Mouse (Mus musculus): ENCODE results near the gene Rhbdd2. TPM values are rescaled to one million over a fixed set of nuclear protein-coding genes. Genes with fewer than 3 reads are reported as not detected.
"Not testable (repeated sequence)": the region's sequence is repeated elsewhere in the genome, so short reads cannot be mapped to it uniquely, and the experiment has no call there.

Rhbdd2 gene
- 10 to 100 TPM; 46.9 to 48.8 TPM for total RNA-seq (2021)
- long read RNA-seq, experiment 1, full-length matches to known transcripts, result 23 of 33 reads
- long read RNA-seq, experiment 1, partial matches to known transcripts, result 4 of 33 reads
- long read RNA-seq, experiment 1, other reads (novel, unspliced or antisense), result 6 of 33 reads
- long read RNA-seq, experiment 2, full-length matches to known transcripts, result 19 of 21 reads
- long read RNA-seq, experiment 2, partial matches to known transcripts, result 0 of 21 reads
- long read RNA-seq, experiment 2, other reads (novel, unspliced or antisense), result 2 of 21 reads

DNA sequence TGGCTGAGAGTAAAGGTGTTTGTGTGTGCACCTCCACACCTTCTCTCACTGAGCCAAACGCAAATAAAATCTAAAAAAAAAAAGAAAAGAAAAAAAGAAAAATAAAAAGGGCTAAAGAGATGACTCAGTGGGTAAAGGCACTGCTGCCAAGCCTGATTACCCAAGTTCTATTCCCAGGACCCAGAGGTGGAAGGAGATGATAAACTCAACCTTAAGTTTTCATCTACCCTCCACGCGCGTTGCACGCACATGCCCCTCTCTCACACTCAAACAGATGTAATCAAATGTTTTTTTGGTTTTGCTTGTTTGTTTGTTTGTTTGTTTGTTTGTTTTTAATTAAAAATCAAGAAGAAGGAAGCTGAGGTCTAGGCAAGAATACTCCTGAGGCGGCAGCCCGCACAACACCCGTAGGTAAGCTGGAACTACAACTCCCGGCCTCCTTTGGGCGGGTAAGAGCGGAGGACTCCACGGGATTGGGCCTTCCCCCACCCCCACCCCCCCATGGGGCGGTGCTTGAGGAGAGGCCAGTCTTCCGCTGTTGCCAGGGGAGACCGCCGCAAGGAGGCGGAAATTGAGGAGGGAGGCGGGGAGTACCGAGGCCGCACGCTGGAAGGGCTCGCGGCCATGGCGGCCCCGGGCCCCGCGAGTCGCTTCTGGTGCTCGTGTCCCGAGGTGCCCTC, at the start of gene Rhbdd2:
Gene Rhbdd2 (plus strand): TSS at position 502 of the 680 bp plus-strand sequence.
- DNase-seq, result peak; percentile 99 to 100

GRCm38 (mm10) chr5:135585691-135586090, 46.7 kb upstream of the Rhbdd2 start:
- no peak for DNase-seq

DNA sequence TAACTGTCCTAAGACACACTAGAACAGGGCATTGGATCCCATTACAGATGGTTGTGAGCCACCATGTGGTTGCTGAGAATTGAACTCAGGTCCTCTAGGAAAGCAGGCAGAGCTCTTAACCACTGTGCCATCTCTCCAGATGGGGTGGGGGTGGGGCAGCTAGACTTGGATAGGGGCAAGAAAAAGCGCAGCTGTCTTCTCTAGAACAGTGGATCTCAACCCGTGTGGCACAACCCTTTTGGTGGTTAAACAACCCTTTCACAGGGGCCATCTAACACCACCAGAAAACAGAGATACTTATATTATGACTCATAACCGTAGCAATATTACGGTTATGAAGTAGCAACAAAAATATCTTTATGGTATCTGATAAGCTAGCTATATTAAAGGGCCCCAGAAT, 44.7 kb upstream of the Rhbdd2 start:
- no peak for DNase-seq

DNA sequence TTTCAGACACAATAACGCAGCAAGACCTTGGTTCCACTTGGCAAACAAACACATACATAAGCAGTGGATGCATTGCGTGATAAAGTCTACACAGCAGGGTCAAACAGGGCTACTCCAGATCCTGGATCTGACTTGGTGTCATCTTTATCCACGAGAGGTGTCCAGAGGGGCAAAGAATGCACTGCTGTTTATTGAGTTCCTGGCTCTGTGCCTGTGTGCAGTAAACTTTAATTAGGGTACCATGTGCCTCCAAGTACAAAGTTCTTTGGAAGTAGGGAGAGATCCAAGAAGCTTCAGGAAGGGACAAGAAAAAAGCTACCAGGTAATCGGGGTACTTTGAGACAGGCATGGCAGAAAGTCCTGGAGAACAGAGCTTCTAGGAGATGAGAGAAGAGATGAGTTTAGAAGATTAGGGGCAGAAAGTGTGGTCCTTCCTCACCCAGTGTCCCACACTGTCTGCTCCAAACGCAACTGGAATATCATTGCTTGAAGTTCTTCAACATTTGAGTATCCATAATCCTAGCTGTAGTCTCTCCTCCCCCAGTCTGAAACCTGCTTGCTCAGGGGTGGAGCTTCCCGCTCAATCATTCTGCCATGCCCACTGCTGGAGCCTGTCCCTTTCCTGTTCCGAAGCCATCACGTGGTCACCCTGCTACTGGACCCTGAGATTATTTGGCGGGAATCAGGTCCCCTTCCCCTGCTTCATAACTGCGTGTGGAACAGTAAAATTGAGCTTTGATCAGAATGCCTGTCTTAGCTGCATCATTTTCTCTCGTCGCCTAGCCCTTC, 42.2 kb upstream of the Rhbdd2 start:
- DNase-seq, result no peak

DNA sequence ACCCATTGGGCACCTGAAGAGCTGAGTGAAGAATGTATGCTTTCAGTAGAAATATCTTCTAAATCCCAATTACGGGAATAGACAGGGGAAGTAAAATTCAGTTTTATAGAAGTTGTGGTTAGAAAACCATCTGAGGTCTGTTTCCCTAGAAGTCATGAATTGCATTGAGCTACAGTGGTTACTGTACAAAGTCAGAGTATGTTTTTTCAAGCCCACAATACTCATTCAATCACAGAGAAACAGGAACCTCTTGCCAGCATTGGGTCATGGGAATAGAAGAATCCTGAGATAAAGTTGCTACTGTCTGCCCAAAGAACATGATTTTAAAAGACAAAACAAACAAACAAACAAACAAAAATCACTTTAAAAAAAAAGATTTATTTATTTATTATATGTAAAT, 27.8 kb upstream of the Rhbdd2 start:
- DNase-seq, result not testable (repeated sequence)

DNA sequence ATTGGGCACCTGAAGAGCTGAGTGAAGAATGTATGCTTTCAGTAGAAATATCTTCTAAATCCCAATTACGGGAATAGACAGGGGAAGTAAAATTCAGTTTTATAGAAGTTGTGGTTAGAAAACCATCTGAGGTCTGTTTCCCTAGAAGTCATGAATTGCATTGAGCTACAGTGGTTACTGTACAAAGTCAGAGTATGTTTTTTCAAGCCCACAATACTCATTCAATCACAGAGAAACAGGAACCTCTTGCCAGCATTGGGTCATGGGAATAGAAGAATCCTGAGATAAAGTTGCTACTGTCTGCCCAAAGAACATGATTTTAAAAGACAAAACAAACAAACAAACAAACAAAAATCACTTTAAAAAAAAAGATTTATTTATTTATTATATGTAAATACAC, 25.7 kb upstream of the Rhbdd2 start:
- DNase-seq, result not testable (repeated sequence)

- DNase-seq, result no peak
Observed at GRCm38 (mm10) chr5:135607581-135607980, 24.8 kb upstream of the Rhbdd2 start.

- peak in 1 of 2 experiments; percentile 41 for DNase-seq
Observed at GRCm38 (mm10) chr5:135609794-135610193, 22.6 kb upstream of the Rhbdd2 start.

DNA sequence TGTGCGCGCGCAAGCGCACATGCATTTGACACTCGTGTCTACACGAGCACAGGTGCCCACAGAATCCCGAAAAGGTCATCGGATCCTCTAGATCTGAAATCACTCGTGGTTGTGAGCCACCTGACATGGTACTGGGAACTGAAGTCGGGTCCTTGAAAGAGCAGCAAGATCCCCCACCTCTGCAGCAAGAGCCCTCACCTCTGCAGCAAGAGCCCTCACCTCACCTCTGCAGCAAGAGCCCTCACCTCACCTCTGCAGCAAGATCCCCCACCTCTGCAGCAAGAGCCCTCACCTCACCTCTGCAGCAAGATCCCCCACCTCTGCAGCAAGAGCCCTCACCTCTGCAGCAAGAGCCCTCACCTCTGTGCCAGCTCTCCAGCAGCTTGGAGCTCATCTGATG, 12.7 kb upstream of the Rhbdd2 start:
- not testable (repeated sequence) for DNase-seq

DNA sequence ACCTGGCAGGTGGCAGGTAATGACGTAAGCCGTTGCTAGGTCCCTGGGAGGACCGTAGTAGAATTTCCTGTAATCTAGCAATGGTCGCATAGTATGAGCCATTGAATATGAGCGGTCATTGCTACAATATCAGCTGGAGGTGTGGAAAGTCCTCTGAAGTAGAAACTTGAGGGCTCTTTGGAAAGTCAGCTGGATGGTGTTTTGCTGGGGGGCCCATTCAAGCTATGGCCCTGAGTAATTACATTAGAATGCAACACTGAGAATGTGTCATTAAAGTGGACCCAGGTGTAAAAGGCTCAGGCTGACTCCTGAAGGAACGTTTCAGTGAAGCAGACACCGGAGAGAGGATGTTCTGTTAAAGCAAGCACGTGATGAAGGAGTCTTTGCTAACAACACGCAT, 11.9 kb upstream of the Rhbdd2 start:
- no peak for DNase-seq

DNA sequence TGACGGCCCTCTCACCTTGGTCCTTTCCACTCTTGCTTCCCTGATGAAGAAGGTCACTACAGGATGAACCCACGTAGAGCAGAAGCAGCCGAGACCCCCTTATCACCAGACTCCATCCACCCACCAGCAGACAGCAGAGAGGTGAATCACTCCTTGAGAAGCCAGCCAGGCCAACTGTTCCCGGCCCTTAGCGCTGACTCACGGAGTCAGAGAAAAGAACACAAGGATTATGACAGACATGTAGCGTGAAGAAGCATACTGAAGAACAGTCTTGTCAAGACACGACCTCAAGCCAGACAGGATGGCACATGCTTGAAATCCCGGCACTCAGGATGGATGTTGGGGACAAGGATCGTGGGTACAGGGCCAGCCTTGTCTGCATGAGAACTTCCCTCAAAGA, 10.7 kb upstream of the Rhbdd2 start:
- peak; percentile 50 to 54 for DNase-seq

- DNase-seq, result no peak
Observed at GRCm38 (mm10) chr5:135623006-135623563, 9.3 kb upstream of the Rhbdd2 start.

GRCm38 (mm10) chr5:135628916-135629315, 3.5 kb upstream of the Rhbdd2 start:
- no peak for DNase-seq

DNA sequence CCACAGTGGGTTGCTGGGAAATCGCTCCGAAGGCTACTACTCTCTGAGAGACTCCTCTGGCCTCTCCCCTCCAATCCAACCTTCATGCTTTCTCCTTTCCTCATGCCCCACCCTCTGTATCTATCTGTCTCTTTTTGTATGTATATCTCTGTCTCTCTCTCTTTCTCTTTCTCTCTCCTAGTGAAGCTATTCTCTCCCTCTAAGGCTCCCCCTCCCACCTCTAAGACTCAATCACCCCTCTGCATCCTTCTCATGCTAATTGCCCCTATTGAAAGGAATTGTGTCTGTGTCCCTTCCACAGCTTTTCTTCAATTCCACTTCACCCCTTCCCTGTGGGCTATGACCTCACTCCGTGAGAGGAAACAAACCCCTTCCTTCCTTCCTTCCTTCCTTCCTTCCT, 3.0 kb upstream of the Rhbdd2 start:
- no peak for DNase-seq

GRCm38 (mm10) chr5:135630598-135630997, 1.8 kb upstream of the Rhbdd2 start:
- DNase-seq, result peak; percentile 55 to 84

- DNase-seq, result no peak
Observed at GRCm38 (mm10) chr5:135632797-135633144, 353 bp downstream of the Rhbdd2 start.

DNA sequence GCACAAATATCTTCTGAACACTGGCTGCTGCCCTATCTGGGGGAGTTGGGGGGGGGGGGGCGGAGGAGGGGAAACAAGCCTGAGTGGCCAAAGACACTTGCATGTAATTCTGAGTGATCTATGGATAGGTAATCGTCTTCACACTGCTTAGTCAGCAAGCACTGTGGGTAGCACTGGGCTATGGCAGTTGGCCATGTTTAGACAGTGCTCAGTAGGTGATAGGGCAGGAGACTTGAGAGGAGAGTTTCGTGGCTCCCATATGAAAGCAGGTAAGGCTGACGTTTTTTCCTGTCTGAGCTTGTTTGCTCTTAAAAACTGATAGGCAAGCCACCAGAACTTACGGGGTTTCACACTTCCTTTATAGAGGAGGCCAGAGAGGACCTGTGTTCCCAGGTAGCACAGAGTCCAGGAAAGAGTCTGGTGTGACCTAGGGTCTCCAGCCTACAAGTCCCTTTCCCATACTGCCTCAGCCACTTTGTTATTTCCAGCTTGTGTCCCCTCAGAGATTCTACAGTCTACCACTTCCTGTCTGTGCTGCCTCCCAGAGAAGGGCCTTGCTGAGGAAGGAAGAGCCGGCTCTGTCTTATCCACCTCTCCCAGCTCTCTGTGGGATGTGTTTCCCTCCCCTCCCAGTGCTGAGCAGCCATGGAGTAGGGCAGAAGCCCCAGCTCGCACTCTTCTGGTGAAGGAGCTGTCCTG, 7.5 kb downstream of the Rhbdd2 start:
- no peak for DNase-seq

DNA sequence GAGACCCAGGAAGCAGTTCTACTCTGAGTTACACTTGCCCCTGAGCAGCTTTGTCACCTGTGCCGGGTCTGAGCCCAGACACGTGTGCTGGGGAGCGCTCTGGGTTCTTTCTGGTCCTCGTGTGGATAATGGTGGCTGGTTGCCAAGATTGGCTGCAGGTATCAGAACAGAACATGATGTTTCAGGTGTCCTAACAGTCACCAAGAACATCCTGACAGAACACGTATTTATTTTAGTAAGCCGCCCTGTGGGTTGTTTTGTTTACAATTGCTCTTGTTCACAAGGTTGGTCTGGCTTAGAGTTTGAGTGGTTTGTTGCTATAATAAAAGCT, 8.0 kb downstream of the Rhbdd2 start:
- no peak for DNase-seq

DNA sequence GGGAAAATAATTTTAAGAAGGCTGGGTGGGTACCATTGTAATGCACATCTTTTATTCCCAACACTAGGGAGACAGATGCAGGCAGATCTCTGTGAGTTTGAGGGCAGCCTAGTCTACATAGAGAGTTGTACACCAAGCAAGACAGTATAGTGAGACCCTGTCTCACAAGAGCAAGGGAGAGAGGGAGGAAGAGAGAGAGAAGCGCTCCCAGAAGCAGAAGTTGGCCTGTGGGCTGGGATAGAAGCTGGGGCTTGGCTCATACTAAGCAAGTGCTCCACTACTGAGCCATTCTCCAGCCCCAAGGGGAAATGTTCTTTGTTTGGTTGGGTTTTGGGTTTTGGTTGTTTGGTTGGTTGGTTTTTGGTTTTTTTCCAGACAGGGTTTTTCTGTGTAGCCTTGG, 8.6 kb downstream of the Rhbdd2 start:
- no peak for DNase-seq

DNA sequence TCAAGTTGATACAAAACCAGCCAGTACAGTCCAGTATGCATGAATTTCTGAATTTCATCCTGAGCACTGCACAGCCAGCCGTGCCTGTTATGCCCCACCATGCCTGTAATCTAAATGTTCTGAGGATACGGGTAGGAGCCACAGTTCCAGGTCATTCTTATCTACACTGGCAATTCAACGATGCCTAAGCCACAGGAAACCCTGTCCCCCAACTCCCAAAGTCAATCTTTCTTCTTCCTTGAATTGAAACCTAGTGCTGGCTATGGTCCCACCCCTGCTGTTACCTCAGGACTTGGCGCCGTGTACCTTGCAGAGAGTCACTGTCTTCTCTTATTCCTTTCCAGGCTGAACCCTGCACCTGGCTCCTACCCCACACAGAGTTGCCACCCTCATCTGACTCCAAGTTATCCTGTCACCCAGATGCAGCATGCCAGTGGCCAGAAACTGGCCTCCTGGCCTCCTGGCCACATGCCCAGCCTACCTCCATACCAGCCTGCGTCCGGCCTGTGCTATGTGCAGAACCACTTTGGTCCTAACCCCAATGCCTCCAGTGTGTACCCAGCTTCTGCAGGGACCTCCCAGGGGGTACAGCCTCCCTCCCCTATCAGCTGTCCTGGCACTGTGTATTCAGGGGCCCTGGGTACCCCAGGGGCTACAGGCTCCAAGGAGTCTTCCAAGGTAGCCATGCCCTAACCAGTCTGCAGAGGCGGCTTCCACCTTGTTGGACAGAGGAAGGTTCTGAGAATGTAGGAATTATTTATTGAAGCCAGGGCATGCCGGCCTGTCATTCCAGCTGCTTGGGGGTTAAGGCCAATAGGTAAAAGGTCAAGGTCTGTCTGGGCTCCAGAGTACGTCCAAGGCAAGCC, 10.5 kb downstream of the Rhbdd2 start:
- DNase-seq, result peak in 1 of 2 experiments; percentile 39

- DNase-seq, result no peak
Observed at GRCm38 (mm10) chr5:135643552-135643842, 11.1 kb downstream of the Rhbdd2 start.

DNA sequence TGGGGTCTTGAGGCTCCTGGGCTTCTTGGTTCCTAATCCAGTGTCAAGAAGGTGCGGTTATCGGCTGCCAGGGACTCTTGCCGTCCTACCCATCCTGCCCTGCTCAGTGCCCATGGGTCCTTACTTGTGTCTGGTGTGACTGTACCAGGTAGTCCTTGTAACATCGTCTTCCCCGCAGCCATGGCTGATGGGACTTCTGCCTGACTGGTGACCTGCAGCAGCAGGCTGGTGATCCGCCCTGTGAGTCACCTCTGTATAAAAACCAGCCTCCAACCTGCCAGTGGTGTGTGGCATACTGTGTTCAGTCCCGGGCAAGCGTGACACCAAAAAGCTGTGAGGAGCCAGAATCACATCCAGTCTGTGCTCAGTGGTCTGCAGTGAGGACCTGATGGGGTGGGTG, 11.5 kb downstream of the Rhbdd2 start:
- DNase-seq, result peak in 1 of 2 experiments; percentile 22
